Mouse (Mus musculus): ENCODE data around the gene Rspo4. TPM values are rescaled to one million over a fixed set of nuclear protein-coding genes. Genes with fewer than 3 reads are reported as not detected.

The Rspo4 gene
- polyA plus RNA-seq, 1 experiment: not detected

DNA sequence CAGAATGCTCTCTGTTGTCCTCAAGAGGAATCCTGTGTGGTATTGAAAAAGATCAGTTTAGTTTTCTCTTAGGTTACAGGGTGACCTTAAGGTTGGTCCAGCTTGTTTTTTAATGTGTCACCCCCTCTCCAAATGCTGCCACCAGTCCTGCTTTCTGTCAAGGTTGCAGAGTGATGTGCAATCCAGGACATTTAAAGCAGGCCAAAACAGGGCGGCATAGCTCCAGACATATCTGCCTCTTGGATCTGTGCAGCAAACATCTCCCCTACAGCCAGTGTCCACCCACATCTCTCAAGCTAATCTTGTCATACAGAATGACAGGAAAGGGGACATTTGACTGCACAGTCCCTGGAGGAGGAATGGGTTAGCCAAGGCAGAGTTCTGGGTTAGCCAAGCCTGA lies 55.4 kb downstream of the Rspo4 start:
- WGBS: 93% methylated on average over 1 of the region's 1 CpGs
- Histone ChIP-seq H3K36me3 (ENCODE audit: control insufficient read depth, insufficient read depth, low read length) (no peaks in the 10 kb centered on the region), H3K4me3 (ENCODE audit: extremely low read depth, insufficient read depth, insufficient read length) (no peak overlapping the region), H3K4me1 (ENCODE audit: control insufficient read depth, insufficient read depth, insufficient read length) (no peaks in the 10 kb centered on the region), H3K27me3 (ENCODE audit: control insufficient read depth, insufficient read depth, low read length) (no peaks in the 10 kb centered on the region), H3K27ac (ENCODE audit: insufficient read depth, low read length) (no peak overlapping the region)
- DNase-seq (ENCODE audit: low read depth in 1 of 2, low spot score in 2 of 2): no peak
- TF ChIP-seq CTCF (IDR thresholded peaks at IDR 0.05; ENCODE audit: extremely low read depth, insufficient read depth, insufficient read length, insufficient replicate concordance) (no peak), POLR2A (IDR thresholded peaks at IDR 0.05; ENCODE audit: low read depth, low read length) (no peak)

DNA sequence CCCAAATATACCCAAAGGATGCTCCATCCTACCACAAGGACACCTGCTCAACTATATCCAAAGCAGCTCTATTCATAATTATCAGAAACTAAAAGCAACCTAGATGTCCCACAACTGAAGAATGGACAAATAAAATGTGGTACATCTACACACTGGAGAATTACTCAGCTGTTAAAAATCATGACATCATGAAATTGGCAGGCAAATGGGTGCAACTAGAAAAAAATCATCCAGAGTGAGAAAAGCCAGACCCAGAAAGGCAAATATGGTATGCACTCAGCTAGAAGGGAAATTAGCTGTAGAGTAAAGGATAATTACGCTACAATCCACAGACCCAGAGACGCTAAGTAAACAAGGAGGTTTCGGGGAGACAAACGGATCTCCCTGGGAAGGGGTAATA lies 58.1 kb downstream of the Rspo4 start:
- Histone ChIP-seq H3K4me1 (ENCODE audit: control insufficient read depth, insufficient read depth, insufficient read length) (no peaks in the 10 kb centered on the region), H3K4me3 (ENCODE audit: extremely low read depth, insufficient read depth, insufficient read length) (no peak overlapping the region), H3K36me3 (ENCODE audit: control insufficient read depth, insufficient read depth, low read length) (no peaks in the 10 kb centered on the region), H3K27me3 (ENCODE audit: control insufficient read depth, insufficient read depth, low read length) (no peaks in the 10 kb centered on the region), H3K27ac (ENCODE audit: insufficient read depth, low read length) (no peak overlapping the region)
- no peak for DNase-seq (ENCODE audit: low read depth in 1 of 2, low spot score in 2 of 2)
- 78% methylated on average over 4 of the region's 4 CpGs for WGBS
- TF ChIP-seq CTCF (IDR thresholded peaks at IDR 0.05; ENCODE audit: extremely low read depth, insufficient read depth, insufficient read length, insufficient replicate concordance) (no peak), POLR2A (IDR thresholded peaks at IDR 0.05; ENCODE audit: low read depth, low read length) (no peak)

DNA sequence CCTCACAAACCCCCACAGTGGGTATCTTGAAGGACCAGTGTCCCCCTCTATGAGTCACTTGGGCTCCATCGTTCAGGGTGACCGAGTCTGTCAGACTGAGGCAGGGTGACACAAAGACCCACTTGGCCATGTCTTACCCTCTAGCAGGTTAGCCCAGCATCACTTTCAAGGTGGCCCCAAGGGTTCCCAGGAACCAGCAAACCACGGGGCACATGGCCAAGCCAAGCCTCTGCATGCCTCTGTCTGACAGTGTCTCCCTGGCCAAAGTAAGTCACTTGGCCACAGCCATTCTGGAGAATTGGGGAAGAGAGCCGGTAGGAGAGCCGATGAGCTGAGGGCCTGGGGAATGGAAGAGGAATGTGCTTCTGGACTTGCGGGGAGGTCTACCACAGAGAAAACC lies 60.5 kb downstream of the Rspo4 start:
- no peaks in the 10 kb centered on the region for H3K36me3 ChIP-seq (ENCODE audit: control insufficient read depth, insufficient read depth, low read length)
- no peak for DNase-seq (ENCODE audit: low read depth in 1 of 2, low spot score in 2 of 2)
- 86% methylated on average over 6 of the region's 6 CpGs for WGBS
- TF ChIP-seq CTCF (IDR thresholded peaks at IDR 0.05; ENCODE audit: extremely low read depth, insufficient read depth, insufficient read length, insufficient replicate concordance) (no peak), POLR2A (IDR thresholded peaks at IDR 0.05; ENCODE audit: low read depth, low read length) (no peak)
- no peak overlapping the region for H3K4me3 ChIP-seq (ENCODE audit: extremely low read depth, insufficient read depth, insufficient read length)
- no peaks in the 10 kb centered on the region for H3K27me3 ChIP-seq (ENCODE audit: control insufficient read depth, insufficient read depth, low read length)
- no peak overlapping the region for H3K27ac ChIP-seq (ENCODE audit: insufficient read depth, low read length)
- no peaks in the 10 kb centered on the region for H3K4me1 ChIP-seq (ENCODE audit: control insufficient read depth, insufficient read depth, insufficient read length)

DNA sequence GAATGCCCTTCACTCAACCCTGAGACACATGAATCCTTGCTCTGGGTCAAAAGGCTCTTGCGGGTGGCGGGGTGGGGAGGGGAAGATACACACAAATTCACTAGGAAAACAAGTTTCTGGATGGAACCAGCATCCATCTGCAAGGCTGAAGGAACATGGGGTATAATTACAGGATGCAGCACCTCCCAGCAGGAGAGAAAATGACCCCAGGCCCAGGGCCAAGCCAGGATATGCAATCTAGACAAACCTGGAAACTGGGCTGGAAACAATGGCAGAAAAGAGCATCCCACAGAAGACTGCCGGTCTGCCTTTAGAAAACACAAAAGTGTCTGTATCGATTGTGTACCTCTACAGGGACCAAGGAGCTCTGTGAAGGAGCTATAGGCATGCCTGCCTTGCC lies 61.2 kb downstream of the Rspo4 start:
- Histone ChIP-seq H3K4me3 (ENCODE audit: extremely low read depth, insufficient read depth, insufficient read length) (no peak overlapping the region), H3K4me1 (ENCODE audit: control insufficient read depth, insufficient read depth, insufficient read length) (no peaks in the 10 kb centered on the region), H3K36me3 (ENCODE audit: control insufficient read depth, insufficient read depth, low read length) (no peaks in the 10 kb centered on the region), H3K27me3 (ENCODE audit: control insufficient read depth, insufficient read depth, low read length) (no peaks in the 10 kb centered on the region), H3K27ac (ENCODE audit: insufficient read depth, low read length) (no peak overlapping the region)
- 84% methylated on average over 4 of the region's 4 CpGs for WGBS
- DNase-seq (ENCODE audit: low read depth in 1 of 2, low spot score in 2 of 2): no peak
- no peak for TF ChIP-seq POLR2A (IDR thresholded peaks at IDR 0.05; ENCODE audit: low read depth, low read length)
- no peak for TF ChIP-seq CTCF (IDR thresholded peaks at IDR 0.05; ENCODE audit: extremely low read depth, insufficient read depth, insufficient read length, insufficient replicate concordance)

DNA sequence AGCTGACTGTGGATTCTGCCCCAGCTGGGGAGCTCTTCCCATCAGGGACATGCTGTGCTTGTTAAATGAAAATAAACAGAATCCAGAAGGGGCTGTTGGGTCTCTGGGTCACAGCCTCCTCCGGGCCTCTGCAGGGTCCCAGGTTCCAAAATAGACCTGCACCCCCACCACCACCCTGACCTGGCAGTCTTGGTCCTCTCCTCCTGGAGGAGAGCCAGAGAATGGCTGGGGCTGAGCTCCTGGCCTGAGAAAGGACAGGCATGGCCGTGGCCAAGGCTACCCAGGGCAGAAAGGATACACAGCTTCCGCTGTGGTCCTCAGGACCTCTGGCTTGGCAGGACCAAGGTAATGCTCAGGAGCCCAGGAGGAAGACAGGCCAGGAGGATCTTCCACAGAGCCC lies 61.9 kb downstream of the Rspo4 start:
- Histone ChIP-seq H3K27me3 (ENCODE audit: control insufficient read depth, insufficient read depth, low read length) (no peaks in the 10 kb centered on the region), H3K4me3 (ENCODE audit: extremely low read depth, insufficient read depth, insufficient read length) (no peak overlapping the region), H3K36me3 (ENCODE audit: control insufficient read depth, insufficient read depth, low read length) (no peaks in the 10 kb centered on the region), H3K27ac (ENCODE audit: insufficient read depth, low read length) (no peak overlapping the region), H3K4me1 (ENCODE audit: control insufficient read depth, insufficient read depth, insufficient read length) (no peaks in the 10 kb centered on the region)
- WGBS: 73% methylated on average over 3 of the region's 3 CpGs
- no peak for TF ChIP-seq CTCF (IDR thresholded peaks at IDR 0.05; ENCODE audit: extremely low read depth, insufficient read depth, insufficient read length, insufficient replicate concordance)
- TF ChIP-seq POLR2A (IDR thresholded peaks at IDR 0.05; ENCODE audit: low read depth, low read length): no peak
- no peak for DNase-seq (ENCODE audit: low read depth in 1 of 2, low spot score in 2 of 2)

DNA sequence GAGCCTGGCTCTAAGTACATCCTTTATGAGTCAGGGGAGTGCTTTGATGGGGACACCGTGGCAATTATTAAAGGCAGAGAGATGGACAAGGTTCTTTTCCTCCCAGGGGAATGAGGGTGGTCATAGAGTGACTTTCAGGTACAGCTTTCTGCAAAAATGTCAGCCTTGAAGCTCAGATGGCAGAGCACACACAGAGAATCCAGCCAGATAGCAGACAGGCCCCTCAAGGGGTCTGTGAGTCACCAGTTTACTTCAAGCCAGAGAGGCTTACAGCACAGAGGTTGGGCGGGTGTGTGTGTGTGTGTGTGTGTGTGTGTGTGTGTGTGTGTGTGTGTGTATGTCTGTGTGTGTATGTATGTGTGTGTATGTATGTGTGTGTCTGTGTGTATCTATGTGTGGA lies 64.3 kb downstream of the Rspo4 start:
- Histone ChIP-seq H3K36me3 (ENCODE audit: control insufficient read depth, insufficient read depth, low read length) (no peaks in the 10 kb centered on the region), H3K4me3 (ENCODE audit: extremely low read depth, insufficient read depth, insufficient read length) (no peak overlapping the region), H3K4me1 (ENCODE audit: control insufficient read depth, insufficient read depth, insufficient read length) (peaks cover 2% of the 10 kb centered on the region; the same call in 1 of the 2 replicates), H3K27ac (ENCODE audit: insufficient read depth, low read length) (no peak overlapping the region), H3K27me3 (ENCODE audit: control insufficient read depth, insufficient read depth, low read length) (no peaks in the 10 kb centered on the region)
- no peak for TF ChIP-seq CTCF (IDR thresholded peaks at IDR 0.05; ENCODE audit: extremely low read depth, insufficient read depth, insufficient read length, insufficient replicate concordance)
- TF ChIP-seq POLR2A (IDR thresholded peaks at IDR 0.05; ENCODE audit: low read depth, low read length): no peak
- DNase-seq (ENCODE audit: low read depth in 1 of 2, low spot score in 2 of 2): no peak
- 72% methylated on average over 2 of the region's 2 CpGs for WGBS

DNA sequence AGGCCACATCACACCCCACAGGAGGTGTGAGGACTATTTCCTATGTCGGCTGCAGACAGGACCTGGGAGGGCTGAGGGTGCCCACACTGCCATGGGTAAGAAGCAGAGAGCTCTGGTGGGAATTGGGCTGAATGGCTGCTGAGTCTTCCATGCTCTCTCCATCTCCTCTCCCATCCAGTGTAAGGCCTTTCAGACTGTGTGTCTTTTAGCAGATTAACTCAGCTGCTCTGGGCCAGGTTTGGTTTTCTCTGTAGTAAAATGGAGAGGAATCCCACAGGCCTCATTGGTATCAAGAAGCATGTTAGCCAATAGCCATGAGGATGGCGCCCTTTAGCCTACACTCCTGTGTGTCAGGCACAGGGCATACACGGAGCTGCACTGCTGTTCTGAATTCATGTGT lies 66.7 kb downstream of the Rspo4 start:
- no peak overlapping the region for H3K4me3 ChIP-seq (ENCODE audit: extremely low read depth, insufficient read depth, insufficient read length)
- no peak overlapping the region for H3K27ac ChIP-seq (ENCODE audit: insufficient read depth, low read length)
- 77% methylated on average over 3 of the region's 3 CpGs for WGBS
- no peaks in the 10 kb centered on the region for H3K27me3 ChIP-seq (ENCODE audit: control insufficient read depth, insufficient read depth, low read length)
- no peak for DNase-seq (ENCODE audit: low read depth in 1 of 2, low spot score in 2 of 2)
- no peaks in the 10 kb centered on the region for H3K36me3 ChIP-seq (ENCODE audit: control insufficient read depth, insufficient read depth, low read length)
- no peak for TF ChIP-seq CTCF (IDR thresholded peaks at IDR 0.05; ENCODE audit: extremely low read depth, insufficient read depth, insufficient read length, insufficient replicate concordance)
- no peak for TF ChIP-seq POLR2A (IDR thresholded peaks at IDR 0.05; ENCODE audit: low read depth, low read length)
- peaks cover 2% of the 10 kb centered on the region; the same call in 1 of the 2 replicates for H3K4me1 ChIP-seq (ENCODE audit: control insufficient read depth, insufficient read depth, insufficient read length)
